Mouse (Mus musculus): ENCODE results near the gene Nhsl2. TPM values are rescaled to one million over a fixed set of nuclear protein-coding genes. Genes with fewer than 3 reads are reported as not detected.

The Nhsl2 gene
- polyA plus RNA-seq, 1 experiment from 2014 or later, result 1.6 TPM

GRCm38 (mm10) chrX:101902597-101902996 lies 53.4 kb downstream of the Nhsl2 start:
- Histone ChIP-seq H3K4me3 (replicated peaks) (no peak overlapping the region), H3K4me1 (replicated peaks) (no peaks in the 10 kb centered on the region), H3K4me2 (no peak overlapping the region), H3K27ac (replicated peaks) (no peak overlapping the region), H3K36me3 (replicated peaks) (no peaks in the 10 kb centered on the region), H3K9ac (no peak overlapping the region), H3K27me3 (peaks cover 22% of the 10 kb centered on the region), H3K9me3 (replicated peaks) (no peaks in the 10 kb centered on the region)
- ATAC-seq (ENCODE audit: insufficient read depth), result no peak
- 63% methylated on average over 4 of the region's 4 CpGs for WGBS (ENCODE audit: insufficient replicate concordance)

- no peaks in the 10 kb centered on the region for H3K9me3 ChIP-seq (replicated peaks)
Observed at GRCm38 (mm10) chrX:101907301-101907700, 58.1 kb downstream of the Nhsl2 start.

GRCm38 (mm10) chrX:101929131-101929530 lies 79.9 kb downstream of the Nhsl2 start:
- no peak overlapping the region for H3K4me2 ChIP-seq
- no peak overlapping the region for H3K4me3 ChIP-seq (replicated peaks)
- H3K4me1 ChIP-seq (replicated peaks), result no peaks in the 10 kb centered on the region
- no peak overlapping the region for H3K9ac ChIP-seq
- H3K27me3 ChIP-seq, result peaks cover 18% of the 10 kb centered on the region
- no peaks in the 10 kb centered on the region for H3K36me3 ChIP-seq (replicated peaks)
- H3K9me3 ChIP-seq (replicated peaks), result no peaks in the 10 kb centered on the region
- no peak overlapping the region for H3K27ac ChIP-seq (replicated peaks)
- no peak for ATAC-seq (ENCODE audit: insufficient read depth)
- WGBS (ENCODE audit: insufficient replicate concordance), result 62% methylated on average over 2 of the region's 2 CpGs

More at GRCm38 (mm10) chrX:101907301-101907700, 58.1 kb downstream of the Nhsl2 start:
- no peak for ATAC-seq (ENCODE audit: insufficient read depth)
- Histone ChIP-seq H3K27me3 (no peaks in the 10 kb centered on the region; the same call in none of the 2 replicates), H3K4me2 (no peak overlapping the region), H3K4me3 (replicated peaks) (no peak overlapping the region), H3K36me3 (replicated peaks) (no peaks in the 10 kb centered on the region), H3K27ac (replicated peaks) (no peak overlapping the region), H3K9ac (no peak overlapping the region), H3K4me1 (replicated peaks) (no peaks in the 10 kb centered on the region)
- WGBS (ENCODE audit: insufficient replicate concordance), result 22% methylated on average over 5 of the region's 5 CpGs

- no peak overlapping the region for H3K27ac ChIP-seq (replicated peaks)
- H3K4me2 ChIP-seq, result no peak overlapping the region
- H3K27me3 ChIP-seq, result peaks cover 18% of the 10 kb centered on the region
- H3K4me3 ChIP-seq (replicated peaks), result no peak overlapping the region
- no peak overlapping the region for H3K9ac ChIP-seq
- no peaks in the 10 kb centered on the region for H3K9me3 ChIP-seq (replicated peaks)
- WGBS (ENCODE audit: insufficient replicate concordance), result 62% methylated on average over 6 of the region's 6 CpGs
- no peak for ATAC-seq (ENCODE audit: insufficient read depth)
- H3K36me3 ChIP-seq (replicated peaks), result no peaks in the 10 kb centered on the region
- no peaks in the 10 kb centered on the region for H3K4me1 ChIP-seq (replicated peaks)
Observed at GRCm38 (mm10) chrX:101930301-101930700, 81.1 kb downstream of the Nhsl2 start.

GRCm38 (mm10) chrX:101931016-101931415 lies 81.8 kb downstream of the Nhsl2 start:
- Histone ChIP-seq H3K27me3 (peaks cover 18% of the 10 kb centered on the region), H3K9me3 (replicated peaks) (no peaks in the 10 kb centered on the region), H3K27ac (replicated peaks) (no peak overlapping the region), H3K9ac (no peak overlapping the region), H3K4me3 (replicated peaks) (no peak overlapping the region), H3K36me3 (replicated peaks) (no peaks in the 10 kb centered on the region), H3K4me1 (replicated peaks) (no peaks in the 10 kb centered on the region), H3K4me2 (no peak overlapping the region)
- no peak for ATAC-seq (ENCODE audit: insufficient read depth)
- 69% methylated on average over 5 of the region's 5 CpGs for WGBS (ENCODE audit: insufficient replicate concordance)

GRCm38 (mm10) chrX:101932244-101932643 lies 83.1 kb downstream of the Nhsl2 start:
- 64% methylated on average over 7 of the region's 7 CpGs for WGBS (ENCODE audit: insufficient replicate concordance)

GRCm38 (mm10) chrX:101933346-101933745 lies 84.2 kb downstream of the Nhsl2 start:
- Histone ChIP-seq H3K27me3 (peaks cover 21% of the 10 kb centered on the region), H3K9ac (no peak overlapping the region), H3K4me1 (replicated peaks) (no peaks in the 10 kb centered on the region), H3K4me3 (replicated peaks) (no peak overlapping the region), H3K36me3 (replicated peaks) (no peaks in the 10 kb centered on the region), H3K9me3 (replicated peaks) (no peaks in the 10 kb centered on the region), H3K27ac (replicated peaks) (no peak overlapping the region), H3K4me2 (no peak overlapping the region)
- ATAC-seq (ENCODE audit: insufficient read depth), result no peak
- WGBS (ENCODE audit: insufficient replicate concordance), result 71% methylated on average over 5 of the region's 5 CpGs

More at GRCm38 (mm10) chrX:101932244-101932643, 83.1 kb downstream of the Nhsl2 start:
- Histone ChIP-seq H3K36me3 (replicated peaks) (no peaks in the 10 kb centered on the region), H3K9me3 (replicated peaks) (no peaks in the 10 kb centered on the region), H3K9ac (no peak overlapping the region), H3K27ac (replicated peaks) (no peak overlapping the region), H3K4me1 (replicated peaks) (no peaks in the 10 kb centered on the region), H3K4me2 (no peak overlapping the region), H3K27me3 (peaks cover 18% of the 10 kb centered on the region), H3K4me3 (replicated peaks) (no peak overlapping the region)
- ATAC-seq (ENCODE audit: insufficient read depth), result no peak

- ATAC-seq (ENCODE audit: insufficient read depth), result no peak
- 51% methylated on average over 3 of the region's 3 CpGs for WGBS (ENCODE audit: insufficient replicate concordance)
- Histone ChIP-seq H3K27ac (replicated peaks) (no peak overlapping the region), H3K36me3 (replicated peaks) (no peaks in the 10 kb centered on the region), H3K9ac (no peak overlapping the region), H3K4me1 (replicated peaks) (no peaks in the 10 kb centered on the region), H3K4me2 (no peak overlapping the region), H3K27me3 (peaks cover 14% of the 10 kb centered on the region), H3K9me3 (replicated peaks) (no peaks in the 10 kb centered on the region), H3K4me3 (replicated peaks) (no peak overlapping the region)
Observed at GRCm38 (mm10) chrX:101935291-101935840, 86.2 kb downstream of the Nhsl2 start.

- Histone ChIP-seq H3K27ac (replicated peaks) (no peak overlapping the region), H3K4me2 (no peak overlapping the region), H3K4me3 (replicated peaks) (no peak overlapping the region), H3K4me1 (replicated peaks) (no peaks in the 10 kb centered on the region), H3K27me3 (peaks cover 27% of the 10 kb centered on the region), H3K9me3 (replicated peaks) (no peaks in the 10 kb centered on the region), H3K36me3 (replicated peaks) (no peaks in the 10 kb centered on the region), H3K9ac (no peak overlapping the region)
- 74% methylated on average over 5 of the region's 5 CpGs for WGBS (ENCODE audit: insufficient replicate concordance)
- ATAC-seq (ENCODE audit: insufficient read depth), result no peak
Observed at GRCm38 (mm10) chrX:101939486-101939885, 90.3 kb downstream of the Nhsl2 start.

GRCm38 (mm10) chrX:101942461-101942896 lies 93.3 kb downstream of the Nhsl2 start:
- H3K4me2 ChIP-seq, result no peak overlapping the region

GRCm38 (mm10) chrX:101943743-101944142 lies 94.6 kb downstream of the Nhsl2 start:
- WGBS (ENCODE audit: insufficient replicate concordance), result 80% methylated on average over 2 of the region's 2 CpGs
- Histone ChIP-seq H3K9me3 (replicated peaks) (no peaks in the 10 kb centered on the region), H3K9ac (no peak overlapping the region), H3K27ac (replicated peaks) (no peak overlapping the region), H3K36me3 (replicated peaks) (no peaks in the 10 kb centered on the region), H3K4me3 (replicated peaks) (no peak overlapping the region), H3K4me1 (replicated peaks) (no peaks in the 10 kb centered on the region), H3K4me2 (no peak overlapping the region), H3K27me3 (peaks cover 28% of the 10 kb centered on the region; the same call in 1 of the 2 replicates)
- no peak for ATAC-seq (ENCODE audit: insufficient read depth)

More at GRCm38 (mm10) chrX:101942461-101942896, 93.3 kb downstream of the Nhsl2 start:
- no peak overlapping the region for H3K9ac ChIP-seq
- no peak overlapping the region for H3K27ac ChIP-seq (replicated peaks)
- H3K36me3 ChIP-seq (replicated peaks), result no peaks in the 10 kb centered on the region
- H3K27me3 ChIP-seq, result peaks cover 31% of the 10 kb centered on the region; the same call in 1 of the 2 replicates
- no peak for ATAC-seq (ENCODE audit: insufficient read depth)
- no peak overlapping the region for H3K4me3 ChIP-seq (replicated peaks)
- H3K9me3 ChIP-seq (replicated peaks), result no peaks in the 10 kb centered on the region
- H3K4me1 ChIP-seq (replicated peaks), result no peaks in the 10 kb centered on the region
- WGBS (ENCODE audit: insufficient replicate concordance), result 6% methylated on average over 6 of the region's 6 CpGs

All from liver, embryonic 15.5 days (tissue).